ENCODE assay signal across 21 mouse cellular contexts in the genomic region with DNA sequence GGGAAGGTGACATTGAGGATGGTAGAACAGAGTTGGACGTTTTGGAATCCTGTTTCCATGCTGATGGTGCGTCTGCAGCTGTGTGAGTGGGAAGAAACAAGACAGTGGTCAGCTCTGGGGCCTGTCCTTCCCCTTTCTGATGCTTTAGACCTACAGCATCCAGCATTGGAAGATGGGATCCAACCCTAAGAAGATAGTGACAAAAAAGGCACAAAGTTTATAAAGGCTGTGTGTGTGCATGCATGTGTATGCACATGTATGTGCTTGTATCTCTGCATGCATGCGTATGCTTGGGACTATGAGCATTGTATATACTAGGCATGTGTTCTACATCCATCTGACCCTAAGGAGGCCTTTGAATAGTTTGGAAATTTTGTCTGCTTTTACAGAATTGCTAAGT. TPM values are rescaled to one million over a fixed set of nuclear protein-coding genes. Genes with fewer than 3 reads are reported as not detected.
"Had no signal": no experiment of that assay in that cellular context is flagged by ENCODE, and none has a peak within 500 bp of the region (broad histone marks: within the 10 kb centered on the region; RNA-seq: fewer than 3 reads in every experiment).

No protein-coding gene starts in this region.

- H3K27me3 ChIP-seq: megakaryocyte, embryonic 14.5 days had no signal

- H3K27ac ChIP-seq: left cerebral cortex, adult 2 months; liver, embryonic 14.5 days; macrophage; midbrain, embryonic 10.5 days had no signal

- H3K4me1 ChIP-seq: midbrain, embryonic 10.5 days had no signal

- H3K4me3 ChIP-seq: left cerebral cortex, adult 2 months; megakaryocyte, embryonic 14.5 days; midbrain, embryonic 10.5 days had no signal

- H3K9ac ChIP-seq: liver, embryonic 14.5 days; lung, embryonic 14.5 days had no signal

- H3K9me3 ChIP-seq: megakaryocyte, embryonic 14.5 days; midbrain, embryonic 10.5 days had no signal

- DNase-seq: kidney, adult 9 months; kidney, postnatal 14 days; layer of hippocampus, postnatal 36 days; lung, embryonic 14.5 days; midbrain, embryonic 14.5 days; thymus, adult 18-20 months; thymus, postnatal 36 days had no signal

- ATAC-seq: lung, postnatal 0 days had no signal

- H3K4me2 ChIP-seq: lung, embryonic 14.5 days had no signal

RNA-seq across cellular contexts. Expression of a gene that starts 12.5 kb away (rescaled TPM):
- total RNA-seq: layer of hippocampus, adult 8-10 months; layer of hippocampus, postnatal 10 days; layer of hippocampus, postnatal 36 days; left cerebral cortex, adult 2 months; left cerebral cortex, postnatal 10 days; left cerebral cortex, postnatal 36 days had no signal
- polyA plus RNA-seq: large intestine, adult 2 months; macrophage; small intestine, adult 2 months; spleen, adult 2 months; urinary bladder, adult 2 months had no signal
